Mouse (Mus musculus) CH12.LX (cell line): Measurements from ENCODE around the gene Gm42669. TPM values are rescaled to one million over a fixed set of nuclear protein-coding genes. Genes with fewer than 3 reads are reported as not detected.

Source experiments
- DNase-seq: peaks from one replicate; pipeline ENCODE4 v3.0.0-alpha.2; 2013; ENCODE audit errors: extremely low read depth
- H3K27ac ChIP-seq: 2 replicates; pipeline ENCODE4 v1.5.1; 2012; ENCODE audit warnings: low read depth, mild to moderate bottlenecking, control low read depth, moderate library complexity; ENCODE audit not compliant: insufficient read depth
- H3K27me3 ChIP-seq: replicated peaks from 2 replicates; pipeline ENCODE3; 2012; ENCODE audit warnings: inconsistent platforms
- H3K36me3 ChIP-seq, 2 experiments: replicated peaks in 1 of 2; 2 replicates each; pipeline versions ENCODE3 to v1.6.1; 2012; ENCODE audit warnings: inconsistent platforms in 1 of 2, low read length in 1 of 2, mild to moderate bottlenecking in 1 of 2, mixed read lengths in 1 of 2, moderate library complexity in 1 of 2; ENCODE audit not compliant: control insufficient read depth in 1 of 2, insufficient read depth in 1 of 2
- H3K4me1 ChIP-seq, 2 experiments: 2 replicates each; pipeline ENCODE4 v1.6.1; 2012; ENCODE audit warnings: inconsistent platforms in 1 of 2, moderate library complexity in 1 of 2; ENCODE audit not compliant: insufficient read depth in 2 of 2, control insufficient read depth in 1 of 2
- H3K4me2 ChIP-seq: 2 replicates; pipeline ENCODE4 v1.6.1; 2012; ENCODE audit warnings: low read depth, mild to moderate bottlenecking, control low read depth; ENCODE audit not compliant: poor library complexity, insufficient read depth, severe bottlenecking
- H3K4me3 ChIP-seq, 3 experiments: fragments of 150-350 bp in 1 of 3; sonication (generic) in 1 of 3; replicated peaks in 1 of 3; 2 replicates each; pipeline versions ENCODE3 to v1.5.1; 2011 to 2012; ENCODE audit warnings: low read depth in 2 of 3, low read length in 2 of 3, mild to moderate bottlenecking in 2 of 3, moderate library complexity in 2 of 3, control low read depth in 1 of 3, improper control_type of control experiment in 1 of 3, inconsistent platforms in 1 of 3, mixed read lengths in 1 of 3; ENCODE audit not compliant: poor library complexity in 1 of 3
- H3K79me2 ChIP-seq: replicated peaks from 2 replicates; pipeline ENCODE4 v1.6.1; 2012; ENCODE audit warnings: mild to moderate bottlenecking, moderate library complexity; ENCODE audit not compliant: control insufficient read depth, poor library complexity, insufficient read depth, severe bottlenecking; ENCODE audit errors: extremely low read depth
- H3K9ac ChIP-seq: 2 replicates; pipeline ENCODE4 v1.6.1; 2012; ENCODE audit warnings: low read depth, mild to moderate bottlenecking, control low read depth, moderate library complexity; ENCODE audit not compliant: insufficient read depth
- H3K9me3 ChIP-seq: replicated peaks from 2 replicates; pipeline ENCODE3; 2012; ENCODE audit warnings: low read length, inconsistent platforms, mixed read lengths
- CHD1 ChIP-seq: IDR thresholded peaks from 2 replicates; pipeline ENCODE4 v1.6.1; 2012; ENCODE audit warnings: low read depth, low read length, improper control_type of control experiment, inconsistent platforms
- CHD2 ChIP-seq: IDR thresholded peaks from 2 replicates; pipeline ENCODE4 v1.6.1; 2011; ENCODE audit warnings: low read length, improper control_type of control experiment
- CTCF ChIP-seq, 2 experiments: IDR thresholded peaks in 1 of 2; conservative IDR thresholded peaks in 1 of 2; 2 replicates each; pipeline ENCODE4 v1.5.1; 2011 to 2012; ENCODE audit warnings: low read depth in 2 of 2, low read length in 2 of 2, improper control_type of control experiment in 1 of 2, inconsistent platforms in 1 of 2, mild to moderate bottlenecking in 1 of 2, moderate library complexity in 1 of 2
- ELF1 ChIP-seq: IDR thresholded peaks from 2 replicates; pipeline ENCODE4 v1.6.1; 2014; ENCODE audit warnings: low read depth, mild to moderate bottlenecking, inconsistent platforms, low read length, improper control_type of control experiment
- ETS1 ChIP-seq: conservative IDR thresholded peaks from 2 replicates; pipeline ENCODE4 v1.6.1; 2012; ENCODE audit warnings: low read depth, mild to moderate bottlenecking, inconsistent platforms, low read length, improper control_type of control experiment, moderate library complexity
- GABPA ChIP-seq: IDR thresholded peaks from 2 replicates; pipeline ENCODE4 v1.6.1; 2012; ENCODE audit warnings: low read depth, low read length, improper control_type of control experiment, inconsistent platforms; ENCODE audit not compliant: insufficient replicate concordance
- HCFC1 ChIP-seq: IDR thresholded peaks from 2 replicates; pipeline ENCODE4 v1.6.1; 2012; ENCODE audit warnings: low read depth, mild to moderate bottlenecking, inconsistent platforms, low read length, improper control_type of control experiment
- JUN ChIP-seq: IDR thresholded peaks from 2 replicates; pipeline ENCODE4 v1.6.1; 2011; ENCODE audit warnings: low read depth, mild to moderate bottlenecking, low read length, improper control_type of control experiment, moderate library complexity; ENCODE audit not compliant: insufficient read depth
- JUND ChIP-seq: conservative IDR thresholded peaks from 2 replicates; pipeline ENCODE4 v1.6.1; 2011; ENCODE audit warnings: low read depth, low read length, improper control_type of control experiment
- KAT2A ChIP-seq: IDR thresholded peaks from 2 replicates; pipeline ENCODE4 v1.6.1; 2012; ENCODE audit warnings: low read length, improper control_type of control experiment, inconsistent platforms; ENCODE audit not compliant: insufficient replicate concordance
- MAFK ChIP-seq: IDR thresholded peaks from 2 replicates; pipeline ENCODE4 v1.6.1; 2011; ENCODE audit warnings: low read length, improper control_type of control experiment; ENCODE audit not compliant: insufficient replicate concordance
- MAX ChIP-seq: IDR thresholded peaks from 2 replicates; pipeline ENCODE4 v1.6.1; 2011; ENCODE audit warnings: low read length, improper control_type of control experiment
- MAZ ChIP-seq: IDR thresholded peaks from 2 replicates; pipeline ENCODE4 v1.6.1; 2012; ENCODE audit warnings: low read depth, mild to moderate bottlenecking, inconsistent platforms, low read length, improper control_type of control experiment, moderate library complexity
- MEF2A ChIP-seq: IDR thresholded peaks from 2 replicates; pipeline ENCODE4 v1.6.1; 2014; ENCODE audit warnings: low read depth, mild to moderate bottlenecking, inconsistent platforms, low read length, improper control_type of control experiment, borderline replicate concordance
- MXI1 ChIP-seq: IDR thresholded peaks from 2 replicates; pipeline ENCODE4 v1.6.1; 2011; ENCODE audit warnings: mild to moderate bottlenecking, low read depth, low read length, improper control_type of control experiment
- MYC ChIP-seq: IDR thresholded peaks from 2 replicates; pipeline ENCODE4 v1.6.1; 2011; ENCODE audit warnings: low read depth, mild to moderate bottlenecking, improper control_type of control experiment, low read length
- POLR2A ChIP-seq: IDR thresholded peaks from 2 replicates; pipeline ENCODE4 v1.6.1; 2011; ENCODE audit warnings: low read depth, mild to moderate bottlenecking, improper control_type of control experiment, low read length
- RCOR1 ChIP-seq: conservative IDR thresholded peaks from 2 replicates; pipeline ENCODE4 v1.6.1; 2012; ENCODE audit warnings: low read depth, mild to moderate bottlenecking, inconsistent platforms, low read length, improper control_type of control experiment
- SIN3A ChIP-seq: IDR thresholded peaks from 2 replicates; pipeline ENCODE4 v1.6.1; 2012; ENCODE audit warnings: low read length, improper control_type of control experiment, inconsistent platforms
- TBP ChIP-seq: conservative IDR thresholded peaks from 2 replicates; pipeline ENCODE4 v1.6.1; 2011; ENCODE audit warnings: low read depth, low read length, improper control_type of control experiment
- TCF12 ChIP-seq: IDR thresholded peaks from 2 replicates; pipeline ENCODE4 v1.6.1; 2014; ENCODE audit warnings: low read depth, mild to moderate bottlenecking, inconsistent platforms, low read length, improper control_type of control experiment
- UBTF ChIP-seq: IDR thresholded peaks from 2 replicates; pipeline ENCODE4 v1.6.1; 2012; ENCODE audit warnings: low read depth, mild to moderate bottlenecking, inconsistent platforms, low read length, improper control_type of control experiment, moderate library complexity
- USF1 ChIP-seq: IDR thresholded peaks from 2 replicates; pipeline ENCODE4 v1.6.1; 2014; ENCODE audit warnings: low read depth, mild to moderate bottlenecking, inconsistent platforms, low read length, improper control_type of control experiment
- USF2 ChIP-seq: conservative IDR thresholded peaks from 2 replicates; pipeline ENCODE4 v1.6.1; 2011; ENCODE audit warnings: low read depth, low read length, improper control_type of control experiment
- ZMIZ1 ChIP-seq: IDR thresholded peaks from 2 replicates; pipeline ENCODE4 v1.6.1; 2012; ENCODE audit warnings: low read depth, mild to moderate bottlenecking, inconsistent platforms, low read length, improper control_type of control experiment
- ZNF384 ChIP-seq: IDR thresholded peaks from 2 replicates; pipeline ENCODE4 v1.6.1; 2012; ENCODE audit warnings: low read depth, low read length, improper control_type of control experiment, inconsistent platforms
- dilution Hi-C: fragments of 300-500 bp; cut with MboI; formaldehyde crosslinking; loops from 2 replicates; pipeline ENCODE4 v1.14.3; 2020; ENCODE audit warnings: low sequenced_read_pairs; ENCODE audit not compliant: extremely low pct_unique_long_range_greater_than_20kb, extremely low pct_ligation_motif_present
- in situ Hi-C: fragments of 300-500 bp; cut with MboI; formaldehyde crosslinking; loops from 3 replicates; pipeline ENCODE4 v1.14.3; 2019; ENCODE audit warnings: low sequenced_read_pairs, low pct_ligation_motif_present, low pct_unique_long_range_greater_than_20kb, mixed read lengths
- polyA plus RNA-seq: library from polyadenylated mRNA; unstranded; fragments of >175 nt; gene quantifications from 2 replicates; pipeline ENCODE4 v1.2.1, GENCODE M21; 2012; ENCODE audit warnings: low read depth; ENCODE audit not compliant: insufficient read length
- total RNA-seq, 2 experiments: library from RNA; depleted of rRNA; stranded (reverse); fragments of 300-350 nt in 1 of 2; fragments of >200 nt in 1 of 2; gene quantifications; 2 replicates each; pipeline ENCODE4 v1.2.3; 2012 to 2014

Gene Gm42669
- total and polyA plus RNA-seq, 3 experiments, result 0.17 to 1.0 TPM; not detected in 1

DNA sequence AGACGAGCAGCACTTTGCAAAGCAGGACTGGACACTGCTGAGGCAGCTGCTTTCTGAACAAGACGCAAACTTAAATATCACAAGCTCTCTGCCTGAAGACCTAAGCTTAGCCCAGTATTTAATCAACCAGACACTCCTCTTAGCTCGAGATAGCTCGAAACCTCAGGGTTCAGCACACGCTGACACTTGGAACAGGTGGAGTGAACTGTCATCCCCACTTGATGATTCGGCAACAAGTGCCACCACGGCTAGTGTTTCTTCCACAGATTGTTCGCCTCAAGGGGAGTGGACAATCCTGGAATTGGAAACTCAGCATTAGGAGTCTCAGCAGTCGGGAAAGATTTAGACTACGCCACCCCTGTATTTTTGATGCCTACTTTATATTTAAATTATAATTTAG lies 3.1 kb downstream of the Gm42669 start:
- TF ChIP-seq USF2, result no peak
- TF ChIP-seq JUN, result no peak
- no peak for TF ChIP-seq CHD2
- TF ChIP-seq TBP, result no peak
- no peak for TF ChIP-seq MAZ
- no peak for TF ChIP-seq ZNF384
- TF ChIP-seq MXI1, result no peak
- TF ChIP-seq CTCF (conservative IDR thresholded peaks at IDR 0.05 in 1 of 2, IDR thresholded peaks at IDR 0.05 in 1 of 2; ENCODE audit: low read depth in 2 of 2, low read length in 2 of 2), result no peak
- no peak for TF ChIP-seq ETS1
- TF ChIP-seq RCOR1, result no peak
- no peak for TF ChIP-seq MEF2A
- no peak for TF ChIP-seq JUND
- in situ Hi-C loops, result loop anchor here (25.0 kb wide), 1 partner anchor 523 kb away; no protein-coding TSS in a partner anchor
- H3K9me3 ChIP-seq, result no peaks in the 10 kb centered on the region

DNA sequence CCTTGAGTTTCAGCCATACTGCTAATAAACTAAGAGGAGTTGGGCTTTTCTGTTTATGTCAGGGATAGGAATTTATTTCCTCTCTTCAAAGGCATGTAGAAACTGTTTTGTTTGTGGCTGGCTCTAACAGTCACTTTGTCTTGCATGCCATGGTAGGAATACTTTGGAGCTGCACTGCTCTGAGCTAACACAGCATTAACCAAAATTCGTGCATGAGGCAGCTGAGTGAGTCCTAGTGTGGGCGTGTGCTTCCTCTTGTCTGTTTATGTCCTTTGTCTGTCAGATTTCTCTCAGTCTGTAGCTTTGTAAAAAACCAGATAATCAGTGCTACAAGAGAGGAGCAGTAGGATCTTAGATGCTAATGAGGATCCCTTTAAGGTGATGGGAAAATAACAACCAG lies 3.9 kb downstream of the Gm42669 start:
- H3K4me2 ChIP-seq, result no peak overlapping the region
- TF ChIP-seq USF2 (no peak), TCF12 (no peak)
- TF ChIP-seq, all 38 proteins: peak for 0
- DNase-seq, result no peak
- Histone ChIP-seq H3K27ac (no peak overlapping the region), H3K4me3 (no peak overlapping the region), H3K27me3 (no peaks in the 10 kb centered on the region), H3K9me3 (no peaks in the 10 kb centered on the region), H3K79me2 (no peaks in the 10 kb centered on the region), H3K4me1 (peaks cover 5 to 7% of the 10 kb centered on the region in 2 experiments; a peak in 3 of 4 replicates), H3K36me3 (peaks cover 15 to 26% of the 10 kb centered on the region in 2 experiments), H3K9ac (no peak overlapping the region)
- in situ Hi-C loops, result loop anchor here (25.0 kb wide), 1 partner anchor 524 kb away; no protein-coding TSS in a partner anchor
- dilution Hi-C loops, result no loop called here

More for the DNA sequence above, 3.1 kb downstream of the Gm42669 start:
- no peaks in the 10 kb centered on the region for H3K27me3 ChIP-seq
- dilution Hi-C loops, result no loop called here
- no peak for DNase-seq
- no peak overlapping the region for H3K27ac ChIP-seq
- peaks cover 5 to 7% of the 10 kb centered on the region in 2 experiments; a peak in 3 of 4 replicates for H3K4me1 ChIP-seq
- no peak overlapping the region for H3K4me2 ChIP-seq
- H3K9ac ChIP-seq, result no peak overlapping the region
- no peaks in the 10 kb centered on the region for H3K79me2 ChIP-seq
- no peak overlapping the region for H3K4me3 ChIP-seq
- H3K36me3 ChIP-seq, result peaks cover 19 to 30% of the 10 kb centered on the region in 2 experiments

DNA sequence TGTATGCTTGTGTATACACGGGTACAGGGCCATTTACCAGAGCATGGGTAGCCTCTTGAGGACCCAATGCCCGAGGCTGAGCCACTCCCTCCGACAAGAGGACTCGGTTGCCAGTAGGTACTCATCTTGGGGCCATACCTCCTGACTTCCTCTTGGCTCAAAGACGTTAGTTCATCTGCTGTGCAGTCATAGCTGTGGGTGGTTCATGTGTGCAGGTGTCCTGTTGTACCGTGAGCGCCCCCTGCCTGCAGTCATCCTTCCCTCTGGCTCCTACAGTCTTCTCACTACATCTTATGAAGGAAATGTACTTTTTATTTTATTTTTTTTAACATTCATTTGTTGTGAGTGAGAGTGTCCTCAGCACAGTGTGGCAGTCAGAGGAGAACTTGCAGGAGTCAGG lies 6.2 kb downstream of the Gm42669 start:
- no peak overlapping the region for H3K9ac ChIP-seq
- H3K27ac ChIP-seq, result no peak overlapping the region
- peak; percentile 88 for DNase-seq
- H3K27me3 ChIP-seq, result no peaks in the 10 kb centered on the region
- H3K4me1 ChIP-seq, result peaks cover 5 to 9% of the 10 kb centered on the region in 2 experiments; a peak in 3 of 4 replicates
- H3K4me2 ChIP-seq, result no peak overlapping the region
- peaks cover 7 to 12% of the 10 kb centered on the region in 2 experiments for H3K36me3 ChIP-seq
- dilution Hi-C loops, result no loop called here
- in situ Hi-C loops, result loop anchor here (25.0 kb wide), 1 partner anchor 526 kb away; no protein-coding TSS in a partner anchor
- no peak overlapping the region for H3K4me3 ChIP-seq
- H3K9me3 ChIP-seq, result no peaks in the 10 kb centered on the region
- H3K79me2 ChIP-seq, result no peaks in the 10 kb centered on the region
- TF ChIP-seq ZNF384 (no peak), MYC (no peak), GABPA (no peak), SIN3A (no peak), JUN (no peak), ZMIZ1 (no peak), KAT2A (no peak), MAFK (no peak), ELF1 (peak; percentile 34; the same call in 1 of the 2 replicates), USF1 (no peak), UBTF (no peak), CHD1 (no peak), RCOR1 (no peak), MAX (peak; percentile 18; the same call in 1 of the 2 replicates), HCFC1 (no peak), POLR2A (peak; percentile 23; the same call in 1 of the 2 replicates)
